Mouse (Mus musculus) C2C12 (cell line): ENCODE results near the gene Myo1b. TPM values are rescaled to one million over a fixed set of nuclear protein-coding genes. Genes with fewer than 3 reads are reported as not detected.

ENCODE experiments used
- H3K27me3 ChIP-seq: one replicate; pipeline ENCODE4 v1.6.1; 2011; ENCODE audit not compliant: control insufficient read depth, insufficient read depth, insufficient read length
- H3K36me3 ChIP-seq: one replicate; pipeline ENCODE4 v1.6.1; 2011; ENCODE audit not compliant: control insufficient read depth, insufficient read depth
- H3K4me3 ChIP-seq: one replicate; pipeline ENCODE4 v1.5.1; 2011; ENCODE audit warnings: mild to moderate bottlenecking, control low read depth; ENCODE audit not compliant: poor library complexity, insufficient read depth, severe bottlenecking
- H3K79me2 ChIP-seq: one replicate; pipeline ENCODE4 v1.6.1; 2011; ENCODE audit not compliant: control insufficient read depth, insufficient read depth
- H3K79me3 ChIP-seq: one replicate; pipeline ENCODE4 v1.6.1; 2011; ENCODE audit warnings: low read depth, control low read depth
- H3ac ChIP-seq: one replicate; pipeline ENCODE3; 2011; ENCODE audit warnings: low read depth; ENCODE audit not compliant: control insufficient read depth, insufficient read length
- CEBPB ChIP-seq: IDR thresholded peaks from one replicate; pipeline ENCODE4 v1.6.1; 2011; ENCODE audit warnings: low read depth, mild to moderate bottlenecking, control low read depth, moderate library complexity
- CTCF ChIP-seq: IDR thresholded peaks from one replicate; pipeline ENCODE4 v1.5.1; 2011; ENCODE audit not compliant: control insufficient read depth, insufficient read depth, insufficient read length
- FOSL1 ChIP-seq: IDR thresholded peaks from one replicate; pipeline ENCODE4 v1.8.0; 2011; ENCODE audit warnings: mild to moderate bottlenecking, low read length; ENCODE audit not compliant: poor library complexity, insufficient read depth, severe bottlenecking
- MAX ChIP-seq: IDR thresholded peaks from one replicate; pipeline ENCODE4 v1.6.1; 2011; ENCODE audit warnings: mild to moderate bottlenecking, control low read depth
- MYOD1 ChIP-seq: IDR thresholded peaks from one replicate; pipeline ENCODE4 v1.6.1; 2011; ENCODE audit warnings: low read depth; ENCODE audit not compliant: control insufficient read depth, insufficient read length
- MYOG ChIP-seq: IDR thresholded peaks from one replicate; pipeline ENCODE4 v1.6.1; 2011; ENCODE audit not compliant: control insufficient read depth, insufficient read length; ENCODE audit errors: extremely low read depth
- USF1 ChIP-seq: IDR thresholded peaks from one replicate; pipeline ENCODE4 v1.6.1; 2011; ENCODE audit warnings: low read depth, mild to moderate bottlenecking, control low read depth, moderate library complexity
- polyA plus RNA-seq: library from polyadenylated mRNA; unstranded; fragments of >200 nt; fragmentation: generic; extraction: Trizol; gene quantifications from one replicate; pipeline ENCODE4 v1.2.1, GENCODE M21; 2012; ENCODE audit warnings: missing spikeins

The Myo1b gene
- polyA plus RNA-seq, 1 experiment = 2.9 TPM

- H3K36me3 ChIP-seq = no peaks in the 10 kb centered on the region
- TF ChIP-seq MYOD1 = no peak
- TF ChIP-seq USF1 = no peak
- TF ChIP-seq CEBPB = no peak
- TF ChIP-seq CTCF = no peak
- no peak for TF ChIP-seq FOSL1
- TF ChIP-seq MYOG = no peak
- no peak for TF ChIP-seq MAX
Observed at GRCm38 (mm10) chr1:51907821-51908220, 8.1 kb downstream of the Myo1b start.

GRCm38 (mm10) chr1:51906206-51906906 lies 9.5 kb downstream of the Myo1b start:
- H3K79me2 ChIP-seq = peaks cover 16% of the 10 kb centered on the region
- TF ChIP-seq MAX (no peak), CTCF (no peak), FOSL1 (no peak), MYOG (no peak), MYOD1 (no peak), USF1 (no peak), CEBPB (no peak)
- H3K36me3 ChIP-seq = no peaks in the 10 kb centered on the region
- H3K27me3 ChIP-seq = no peaks in the 10 kb centered on the region
- H3ac ChIP-seq = no peak overlapping the region
- H3K4me3 ChIP-seq = no peak overlapping the region
- H3K79me3 ChIP-seq = peaks cover 2% of the 10 kb centered on the region

More at GRCm38 (mm10) chr1:51907821-51908220, 8.1 kb downstream of the Myo1b start:
- H3K27me3 ChIP-seq = no peaks in the 10 kb centered on the region
- no peak overlapping the region for H3ac ChIP-seq
- H3K79me3 ChIP-seq = peaks cover 2% of the 10 kb centered on the region
- peaks cover 22% of the 10 kb centered on the region for H3K79me2 ChIP-seq
- no peak overlapping the region for H3K4me3 ChIP-seq

- TF ChIP-seq CTCF (no peak), USF1 (no peak), MYOG (no peak), MYOD1 (no peak), FOSL1 (no peak), CEBPB (no peak), MAX (no peak)
- Histone ChIP-seq H3K79me3 (peaks cover 2% of the 10 kb centered on the region), H3K36me3 (no peaks in the 10 kb centered on the region), H3ac (no peak overlapping the region), H3K79me2 (peaks cover 9% of the 10 kb centered on the region), H3K4me3 (no peak overlapping the region), H3K27me3 (no peaks in the 10 kb centered on the region)
Observed at GRCm38 (mm10) chr1:51905073-51905472, 10.8 kb downstream of the Myo1b start.

- no peaks in the 10 kb centered on the region for H3K27me3 ChIP-seq
- H3K79me2 ChIP-seq = peaks cover 15% of the 10 kb centered on the region
- H3ac ChIP-seq = no peak overlapping the region
- peaks cover 6% of the 10 kb centered on the region for H3K79me3 ChIP-seq
- H3K36me3 ChIP-seq = no peaks in the 10 kb centered on the region
- TF ChIP-seq MYOG (no peak), MAX (no peak), CEBPB (no peak), USF1 (no peak), MYOD1 (no peak), CTCF (no peak), FOSL1 (no peak)
- H3K4me3 ChIP-seq = no peak overlapping the region
Observed at GRCm38 (mm10) chr1:51897160-51897572, 18.7 kb downstream of the Myo1b start.

GRCm38 (mm10) chr1:51895961-51896360 lies 19.9 kb downstream of the Myo1b start:
- H3K79me2 ChIP-seq = peaks cover 15% of the 10 kb centered on the region
- H3K36me3 ChIP-seq = no peaks in the 10 kb centered on the region
- no peak overlapping the region for H3K4me3 ChIP-seq
- no peaks in the 10 kb centered on the region for H3K27me3 ChIP-seq
- TF ChIP-seq MYOD1 (no peak), CEBPB (no peak), MAX (no peak), MYOG (no peak), CTCF (no peak), FOSL1 (no peak), USF1 (no peak)
- H3ac ChIP-seq = no peak overlapping the region
- H3K79me3 ChIP-seq = peaks cover 4% of the 10 kb centered on the region
